Mouse (Mus musculus): ENCODE measurements around the gene Pla2g1b.

Pla2g1b gene

GRCm38 (mm10) chr5:115522531-115522930 is 56.5 kb downstream of the Pla2g1b start:
- DNase-seq (ENCODE audit: low read depth) = no peak

GRCm38 (mm10) chr5:115522981-115523499 is 57.0 kb downstream of the Pla2g1b start:
- DNase-seq (ENCODE audit: low read depth) = no peak

- DNase-seq (ENCODE audit: low read depth) = no peak
Observed at GRCm38 (mm10) chr5:115523971-115524370, 57.9 kb downstream of the Pla2g1b start.

Measured in induced T-regulatory cell, adult 2 months (primary cell).